Mouse (Mus musculus): ENCODE measurements around the gene Nek2. TPM values are rescaled to one million over a fixed set of nuclear protein-coding genes. Genes with fewer than 3 reads are reported as not detected.

Nek2 gene
- polyA plus RNA-seq, 1 experiment from 2014 or later, result 31.4 TPM

DNA sequence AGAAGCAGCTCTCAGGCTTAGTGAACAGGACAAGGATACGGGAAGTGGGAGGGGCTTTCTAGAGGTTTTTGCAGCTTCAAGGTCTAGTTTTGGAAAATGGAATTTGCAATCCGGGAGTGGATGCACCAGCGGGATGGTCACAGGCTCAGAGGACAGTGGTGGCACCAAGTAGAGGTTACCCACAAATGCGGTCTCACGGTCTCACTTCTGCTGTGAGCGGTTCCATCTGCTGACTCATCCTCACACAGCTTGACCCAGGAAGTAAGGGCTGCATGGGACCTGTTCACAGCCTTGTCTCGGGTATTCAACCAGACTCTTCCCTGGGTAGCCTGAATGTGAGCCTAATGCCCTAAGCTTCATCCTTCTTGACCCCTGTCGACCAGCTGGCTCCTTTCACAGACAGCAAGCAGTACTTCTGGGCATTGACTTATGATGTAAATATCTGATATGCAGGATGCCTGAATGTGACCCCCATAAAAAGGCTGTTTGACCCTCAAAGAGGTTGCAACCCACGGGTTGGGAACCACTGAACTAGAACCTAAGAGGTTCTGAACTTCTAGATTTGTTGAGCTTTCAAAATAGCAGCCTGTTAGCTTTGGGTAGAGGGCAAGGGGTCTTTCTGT, 54.5 kb downstream of the Nek2 start:
- Histone ChIP-seq H3K9ac (no peak overlapping the region), H3K27me3 (replicated peaks) (no peaks in the 10 kb centered on the region), H3K9me3 (no peaks in the 10 kb centered on the region), H3K4me3 (no peak overlapping the region), H3K27ac (no peak overlapping the region), H3K4me1 (no peaks in the 10 kb centered on the region), H3K36me3 (no peaks in the 10 kb centered on the region), H3K4me2 (replicated peaks) (no peak overlapping the region)
- no peak for ATAC-seq (ENCODE audit: low FRiP score, low read depth)
- 79% methylated on average over 9 of the region's 9 CpGs for WGBS

GRCm38 (mm10) chr1:191877681-191878080, 56.4 kb downstream of the Nek2 start:
- no peak for ATAC-seq (ENCODE audit: low FRiP score, low read depth)
- Histone ChIP-seq H3K9ac (no peak overlapping the region), H3K4me3 (no peak overlapping the region), H3K36me3 (no peaks in the 10 kb centered on the region), H3K4me1 (no peaks in the 10 kb centered on the region), H3K27ac (no peak overlapping the region), H3K9me3 (no peaks in the 10 kb centered on the region), H3K4me2 (replicated peaks) (no peak overlapping the region), H3K27me3 (replicated peaks) (no peaks in the 10 kb centered on the region)
- 71% methylated on average over 10 of the region's 10 CpGs for WGBS

GRCm38 (mm10) chr1:191878518-191878921, 57.3 kb downstream of the Nek2 start:
- H3K9me3 ChIP-seq, result no peaks in the 10 kb centered on the region

GRCm38 (mm10) chr1:191880247-191880646, 59.0 kb downstream of the Nek2 start:
- 91% methylated on average over 3 of the region's 3 CpGs for WGBS
- H3K4me1 ChIP-seq, result no peaks in the 10 kb centered on the region
- no peaks in the 10 kb centered on the region for H3K9me3 ChIP-seq
- no peaks in the 10 kb centered on the region for H3K27me3 ChIP-seq (replicated peaks)
- no peak overlapping the region for H3K9ac ChIP-seq
- no peak for ATAC-seq (ENCODE audit: low FRiP score, low read depth)
- H3K4me3 ChIP-seq, result no peak overlapping the region
- no peak overlapping the region for H3K27ac ChIP-seq
- H3K4me2 ChIP-seq (replicated peaks), result no peak overlapping the region
- H3K36me3 ChIP-seq, result no peaks in the 10 kb centered on the region

More at GRCm38 (mm10) chr1:191878518-191878921, 57.3 kb downstream of the Nek2 start:
- Histone ChIP-seq H3K36me3 (no peaks in the 10 kb centered on the region), H3K4me2 (replicated peaks) (no peak overlapping the region), H3K27ac (no peak overlapping the region), H3K4me1 (no peaks in the 10 kb centered on the region), H3K9ac (no peak overlapping the region), H3K4me3 (no peak overlapping the region), H3K27me3 (replicated peaks) (no peaks in the 10 kb centered on the region)
- ATAC-seq (ENCODE audit: low FRiP score, low read depth), result no peak
- WGBS, result 86% methylated on average over 4 of the region's 4 CpGs

GRCm38 (mm10) chr1:191880921-191881609, 59.8 kb downstream of the Nek2 start:
- ATAC-seq (ENCODE audit: low FRiP score, low read depth), result no peak
- H3K4me3 ChIP-seq, result no peak overlapping the region
- no peaks in the 10 kb centered on the region for H3K9me3 ChIP-seq
- H3K9ac ChIP-seq, result no peak overlapping the region
- no peaks in the 10 kb centered on the region for H3K36me3 ChIP-seq
- H3K27me3 ChIP-seq (replicated peaks), result no peaks in the 10 kb centered on the region
- WGBS, result 79% methylated on average over 8 of the region's 8 CpGs
- H3K27ac ChIP-seq, result no peak overlapping the region
- no peaks in the 10 kb centered on the region for H3K4me1 ChIP-seq
- H3K4me2 ChIP-seq (replicated peaks), result no peak overlapping the region

- 74% methylated on average over 2 of the region's 2 CpGs for WGBS
- Histone ChIP-seq H3K4me3 (no peak overlapping the region), H3K36me3 (no peaks in the 10 kb centered on the region), H3K9me3 (no peaks in the 10 kb centered on the region), H3K27me3 (replicated peaks) (no peaks in the 10 kb centered on the region), H3K9ac (no peak overlapping the region), H3K4me2 (replicated peaks) (no peak overlapping the region), H3K4me1 (no peaks in the 10 kb centered on the region), H3K27ac (no peak overlapping the region)
- ATAC-seq (ENCODE audit: low FRiP score, low read depth), result no peak
These were observed 60.4 kb downstream of the Nek2 start for GRCm38 (mm10) chr1:191881663-191882062.

Other genes with a start within 250 kb of the Nek2 start
- 34.0 and 34.1 TPM in 2 replicates for gene Dtl, start 245.9 kb upstream of the Nek2 start, polyA plus RNA-seq (2016; fragmentation: Nextera tagmentation; extraction: Ambion mirVana)
- gene Ints7, start 245.8 kb upstream of the Nek2 start, polyA plus RNA-seq (2016; fragmentation: Nextera tagmentation; extraction: Ambion mirVana), result 58.0 and 62.9 TPM in 2 replicates
- gene Lpgat1, start 103.6 kb upstream of the Nek2 start, polyA plus RNA-seq (2016; fragmentation: Nextera tagmentation; extraction: Ambion mirVana), result 46.2 and 46.3 TPM in 2 replicates
- gene Slc30a1, start 85.3 kb downstream of the Nek2 start, polyA plus RNA-seq (2016; fragmentation: Nextera tagmentation; extraction: Ambion mirVana), result 4.4 and 4.7 TPM in 2 replicates
- gene Rd3, start 155.9 kb downstream of the Nek2 start, polyA plus RNA-seq (2016; fragmentation: Nextera tagmentation; extraction: Ambion mirVana), result 7.3 and 10.9 TPM in 2 replicates